19 mouse cellular contexts compared by ENCODE assay signal in genomic region chr8:112653276-112653675, GRCm38 (mm10).
DNase-seq lines count a peak whose midpoint lies in the region; ATAC-seq and TF ChIP-seq lines count a peak whose summit lies in the region.
"Had no signal": no experiment of that assay in that cellular context is flagged by ENCODE, and none has a peak within 500 bp of the region (broad histone marks: within the 10 kb centered on the region; RNA-seq: fewer than 3 reads in every experiment).

No protein-coding gene starts in this region.

- no peak for TF ChIP-seq CTCF in forebrain, postnatal 0 days (IDR thresholded peaks at IDR 0.05; ENCODE audit: low read depth)

- no peak overlapping the region for H3K27ac ChIP-seq in forebrain, postnatal 0 days (ENCODE audit: low read depth, low read length)
- H3K27ac ChIP-seq: embryonic facial prominence, embryonic 10.5 days; forebrain, embryonic 10.5 days; heart, embryonic 10.5 days; heart, embryonic 15.5 days; hindbrain, embryonic 14.5 days had no signal

- 88% methylated on average over 1 of the region's 1 CpGs for WGBS in forebrain, postnatal 0 days

- no peak overlapping the region for H3K9ac ChIP-seq in forebrain, postnatal 0 days
- H3K9ac ChIP-seq: heart, embryonic 15.5 days; hindbrain, embryonic 14.5 days had no signal

- no peaks in the 10 kb centered on the region for H3K36me3 ChIP-seq in forebrain, postnatal 0 days (ENCODE audit: insufficient read depth)
- H3K36me3 ChIP-seq: embryonic facial prominence, embryonic 10.5 days; forebrain, embryonic 10.5 days; heart, embryonic 10.5 days; heart, embryonic 15.5 days had no signal

- no peak for ATAC-seq in forebrain, postnatal 0 days
- no peak for ATAC-seq in erythroid progenitor cell, adult 5-6 weeks (replicated peaks; ENCODE audit: low FRiP score, poor library complexity, severe bottlenecking)
- ATAC-seq: forebrain, embryonic 14.5 days; intestine, embryonic 16.5 days had no signal

- no peak overlapping the region for H3K4me2 ChIP-seq in forebrain, postnatal 0 days (ENCODE audit: low read depth)
- H3K4me2 ChIP-seq: heart, embryonic 15.5 days; hindbrain, embryonic 14.5 days had no signal

- H3K9me3 ChIP-seq in forebrain, postnatal 0 days (ENCODE audit: low read length): no peaks in the 10 kb centered on the region
- H3K9me3 ChIP-seq: embryonic facial prominence, embryonic 10.5 days; forebrain, embryonic 10.5 days; heart, embryonic 10.5 days; heart, embryonic 15.5 days had no signal

- H3K27me3 ChIP-seq in forebrain, postnatal 0 days (ENCODE audit: insufficient read depth, low read length): no peaks in the 10 kb centered on the region
- H3K27me3 ChIP-seq: heart, embryonic 15.5 days had no signal

- H3K4me1 ChIP-seq in forebrain, postnatal 0 days (ENCODE audit: insufficient read depth): no peaks in the 10 kb centered on the region
- H3K4me1 ChIP-seq: embryonic facial prominence, embryonic 10.5 days; forebrain, embryonic 10.5 days; heart, embryonic 10.5 days; heart, embryonic 15.5 days had no signal

- H3K4me3 ChIP-seq in forebrain, postnatal 0 days (ENCODE audit: low read depth, low read length): no peak overlapping the region
- H3K4me3 ChIP-seq: embryonic facial prominence, embryonic 10.5 days; forebrain, embryonic 10.5 days; heart, embryonic 10.5 days; heart, embryonic 15.5 days had no signal

- intact Hi-C loops in gastrocnemius, postnatal 36 days (cut with DNase I): no loop called here

- peak; percentile 55 for DNase-seq in cerebellum, adult 11-12 months
- no peak for DNase-seq in cerebellum, postnatal 4 days (ENCODE audit: low spot score in 2 of 2)
- DNase-seq in brain, adult 2 months (ENCODE audit: low read depth, low spot score): peak; percentile 75
- peak; percentile 43 for DNase-seq in cerebellum, adult 8-10 months
- DNase-seq in cerebellum, postnatal 14 days: peak; percentile 40 to 67
- no peak for DNase-seq in gastrocnemius, postnatal 36 days
- DNase-seq in forebrain, postnatal 0 days: no peak
- DNase-seq: adrenal gland, postnatal 10 days; heart, adult 18-20 months; heart, postnatal 14 days; kidney, adult 2 months had no signal

Comparison
In these comparisons a context has a peak if more than half of its experiments do, and no peak if none do; other contexts are left out.
1. DNase-seq: peak in cerebellum, adult 11-12 months (single experiment), brain, adult 2 months (single experiment), cerebellum, adult 8-10 months (single experiment) and cerebellum, postnatal 14 days (2 of 2); none in cerebellum, postnatal 4 days (0 of 2), gastrocnemius, postnatal 36 days (0 of 2) and forebrain, postnatal 0 days (single experiment).